Mouse (Mus musculus): ENCODE measurements around the gene Kif2a.

DNA sequence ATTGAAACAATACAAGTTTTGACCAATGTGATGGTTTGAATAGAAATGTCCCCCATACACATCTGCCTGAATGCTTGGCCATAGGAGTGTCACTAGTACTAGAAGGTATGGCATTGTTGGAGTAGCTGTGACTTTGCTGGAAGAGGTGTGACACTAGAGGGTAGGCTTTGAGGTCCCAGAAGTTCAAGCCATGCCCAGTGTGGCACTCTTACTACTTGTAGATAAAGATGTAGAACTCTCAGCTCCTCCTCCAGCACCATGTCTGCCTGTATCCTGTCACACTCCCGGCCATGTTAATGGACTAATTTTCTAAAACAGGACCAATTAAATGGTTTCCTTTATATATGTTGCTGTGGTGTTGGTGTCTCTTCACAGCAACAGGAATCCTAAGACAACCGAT lies 10.3 kb downstream of the Kif2a start:
- TF ChIP-seq CTCF (IDR thresholded peaks at IDR 0.05; ENCODE audit: low read depth), result no peak
- no peak for TF ChIP-seq EP300 (IDR thresholded peaks at IDR 0.05; ENCODE audit: low read depth)
